Mouse (Mus musculus): Measurements from ENCODE around the gene Scamp4. TPM values are rescaled to one million over a fixed set of nuclear protein-coding genes. Genes with fewer than 3 reads are reported as not detected.
A peak's percentile ranks its signal among the peaks of the same experiment; 100 is the strongest.

Gene Scamp4
- 77.4 and 80.6 TPM in 2 replicates for polyA plus RNA-seq (2016; fragmentation: Nextera tagmentation; extraction: Ambion mirVana)

DNA sequence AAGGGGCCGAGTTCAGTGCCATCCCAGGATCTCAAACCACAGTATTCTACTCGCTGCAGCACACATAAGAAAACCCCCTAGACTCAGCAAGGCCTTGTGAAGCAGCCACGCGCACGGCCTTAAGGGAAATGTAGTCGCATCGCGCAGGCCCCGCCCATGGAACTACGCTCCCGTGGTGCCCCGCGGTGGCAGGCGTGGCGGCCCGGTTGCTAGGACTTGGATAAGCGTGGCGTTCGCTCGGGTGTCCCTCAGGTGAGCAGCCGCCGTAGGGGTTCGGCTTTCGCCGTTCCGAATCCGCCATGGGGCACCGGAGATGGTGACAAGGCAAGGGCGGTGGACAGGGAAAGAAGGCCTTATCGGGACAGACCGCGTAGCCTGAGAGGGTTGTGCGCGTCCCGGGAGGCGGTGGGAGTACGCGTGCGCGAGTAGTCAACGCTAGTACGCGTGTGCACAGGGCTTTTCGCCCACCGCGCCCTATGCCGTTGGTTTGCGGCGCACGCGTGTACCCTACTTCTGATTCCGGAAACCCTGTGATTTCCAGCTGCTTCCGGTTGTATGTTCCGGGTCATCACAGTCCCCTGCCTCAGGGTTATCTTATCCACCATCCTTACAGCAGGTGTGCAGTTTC lies at the start of gene Scamp4, which contains the start of gene Adat3:
Gene Scamp4, plus strand, starts transcription at position 175 of the 628 bp plus-strand sequence.
Gene Adat3, plus strand, starts transcription at position 183 of the 628 bp plus-strand sequence.
- peak; percentile 92 for ATAC-seq (ENCODE audit: insufficient number of reproducible peaks, insufficient read depth, low FRiP score, low TSS enrichment)
- no peaks in the 10 kb centered on the region for H3K9me3 ChIP-seq
- peak within 1 kb of the TSS; percentile 75 for H3K4me3 ChIP-seq
- peak within 1 kb of the TSS; percentile 61 for H3K9ac ChIP-seq
- peak within 1 kb of the TSS; percentile 87 for H3K27ac ChIP-seq
- H3K4me1 ChIP-seq, result peaks cover 10% of the 10 kb centered on the region
- H3K36me3 ChIP-seq, result peaks cover 19% of the 10 kb centered on the region
- H3K4me2 ChIP-seq (replicated peaks), result peak within 1 kb of the TSS; percentile 86
- under 1% methylated on average over 54 of the region's 54 CpGs for WGBS
- no peaks in the 10 kb centered on the region for H3K27me3 ChIP-seq

DNA sequence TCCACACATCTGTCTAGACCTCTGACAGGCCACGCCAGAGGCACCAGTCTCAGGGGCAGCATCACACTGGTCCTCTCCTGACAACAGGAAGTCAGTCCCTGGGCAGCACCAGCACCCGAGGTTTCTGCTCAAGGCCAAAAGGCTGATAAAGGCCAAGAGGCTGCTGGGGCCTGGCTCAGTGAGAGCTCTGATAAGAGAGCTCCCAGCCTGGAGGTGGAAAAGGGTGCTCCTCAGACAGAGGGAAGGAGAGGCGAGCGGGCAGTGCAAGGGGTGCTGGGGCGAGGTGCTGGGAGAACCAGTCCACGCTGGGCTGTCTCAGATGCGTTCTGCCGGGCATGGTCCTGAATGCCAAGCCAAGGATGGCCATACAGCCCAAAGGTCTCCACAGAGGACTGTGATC lies 49.1 kb upstream of the Scamp4 start:
- ATAC-seq (ENCODE audit: insufficient number of reproducible peaks, insufficient read depth, low FRiP score, low TSS enrichment), result no peak
- WGBS, result 87% methylated on average over 8 of the region's 8 CpGs

GRCm38 (mm10) chr10:80553997-80554396 lies 48.7 kb upstream of the Scamp4 start:
- no peak for ATAC-seq (ENCODE audit: insufficient number of reproducible peaks, insufficient read depth, low FRiP score, low TSS enrichment)
- Histone ChIP-seq H3K9me3 (no peaks in the 10 kb centered on the region), H3K9ac (no peak overlapping the region), H3K27ac (no peak overlapping the region), H3K4me3 (0 out of 2 replicates have a peak overlapping the region, but pooled peaks have one; percentile 1), H3K4me2 (replicated peaks) (no peak overlapping the region), H3K27me3 (no peaks in the 10 kb centered on the region), H3K36me3 (peaks cover 19% of the 10 kb centered on the region), H3K4me1 (peaks cover 13% of the 10 kb centered on the region; the same call in 1 of the 2 replicates)
- WGBS, result 83% methylated on average over 6 of the region's 6 CpGs

More for the DNA sequence above, 49.1 kb upstream of the Scamp4 start:
- no peak overlapping the region for H3K27ac ChIP-seq
- H3K9me3 ChIP-seq, result no peaks in the 10 kb centered on the region
- H3K4me1 ChIP-seq, result peaks cover 11% of the 10 kb centered on the region; the same call in 1 of the 2 replicates
- H3K27me3 ChIP-seq, result no peaks in the 10 kb centered on the region
- no peak overlapping the region for H3K4me2 ChIP-seq (replicated peaks)
- H3K36me3 ChIP-seq, result peaks cover 24% of the 10 kb centered on the region
- no peak overlapping the region for H3K9ac ChIP-seq
- H3K4me3 ChIP-seq, result no peak overlapping the region

GRCm38 (mm10) chr10:80557346-80557965 lies 45.2 kb upstream of the Scamp4 start:
- no peak for ATAC-seq (ENCODE audit: insufficient number of reproducible peaks, insufficient read depth, low FRiP score, low TSS enrichment)
- Histone ChIP-seq H3K27me3 (no peaks in the 10 kb centered on the region), H3K4me2 (replicated peaks) (no peak overlapping the region), H3K27ac (no peak overlapping the region), H3K4me1 (peaks cover 31% of the 10 kb centered on the region), H3K9ac (no peak overlapping the region), H3K36me3 (no peaks in the 10 kb centered on the region), H3K9me3 (no peaks in the 10 kb centered on the region), H3K4me3 (no peak overlapping the region)
- WGBS, result 34% methylated on average over 5 of the region's 5 CpGs

- no peak for ATAC-seq (ENCODE audit: insufficient number of reproducible peaks, insufficient read depth, low FRiP score, low TSS enrichment)
- no peak overlapping the region for H3K9ac ChIP-seq
- 90% methylated on average over 7 of the region's 7 CpGs for WGBS
Measured at GRCm38 (mm10) chr10:80559431-80559830, 43.2 kb upstream of the Scamp4 start.

GRCm38 (mm10) chr10:80560621-80561020 lies 42.1 kb upstream of the Scamp4 start:
- Histone ChIP-seq H3K36me3 (no peaks in the 10 kb centered on the region), H3K27me3 (no peaks in the 10 kb centered on the region), H3K4me1 (peaks cover 35% of the 10 kb centered on the region), H3K4me2 (replicated peaks) (peak overlapping the region; percentile 90), H3K9me3 (no peaks in the 10 kb centered on the region), H3K4me3 (peak overlapping the region; percentile 76), H3K27ac (no peak overlapping the region), H3K9ac (peak overlapping the region; percentile 86)
- under 1% methylated on average over 13 of the region's 13 CpGs for WGBS
- ATAC-seq (ENCODE audit: insufficient number of reproducible peaks, insufficient read depth, low FRiP score, low TSS enrichment), result no peak

More at GRCm38 (mm10) chr10:80559431-80559830, 43.2 kb upstream of the Scamp4 start:
- Histone ChIP-seq H3K4me2 (replicated peaks) (no peak overlapping the region), H3K4me3 (no peak overlapping the region), H3K4me1 (peaks cover 35% of the 10 kb centered on the region), H3K27me3 (no peaks in the 10 kb centered on the region), H3K9me3 (no peaks in the 10 kb centered on the region), H3K36me3 (no peaks in the 10 kb centered on the region), H3K27ac (no peak overlapping the region)

DNA sequence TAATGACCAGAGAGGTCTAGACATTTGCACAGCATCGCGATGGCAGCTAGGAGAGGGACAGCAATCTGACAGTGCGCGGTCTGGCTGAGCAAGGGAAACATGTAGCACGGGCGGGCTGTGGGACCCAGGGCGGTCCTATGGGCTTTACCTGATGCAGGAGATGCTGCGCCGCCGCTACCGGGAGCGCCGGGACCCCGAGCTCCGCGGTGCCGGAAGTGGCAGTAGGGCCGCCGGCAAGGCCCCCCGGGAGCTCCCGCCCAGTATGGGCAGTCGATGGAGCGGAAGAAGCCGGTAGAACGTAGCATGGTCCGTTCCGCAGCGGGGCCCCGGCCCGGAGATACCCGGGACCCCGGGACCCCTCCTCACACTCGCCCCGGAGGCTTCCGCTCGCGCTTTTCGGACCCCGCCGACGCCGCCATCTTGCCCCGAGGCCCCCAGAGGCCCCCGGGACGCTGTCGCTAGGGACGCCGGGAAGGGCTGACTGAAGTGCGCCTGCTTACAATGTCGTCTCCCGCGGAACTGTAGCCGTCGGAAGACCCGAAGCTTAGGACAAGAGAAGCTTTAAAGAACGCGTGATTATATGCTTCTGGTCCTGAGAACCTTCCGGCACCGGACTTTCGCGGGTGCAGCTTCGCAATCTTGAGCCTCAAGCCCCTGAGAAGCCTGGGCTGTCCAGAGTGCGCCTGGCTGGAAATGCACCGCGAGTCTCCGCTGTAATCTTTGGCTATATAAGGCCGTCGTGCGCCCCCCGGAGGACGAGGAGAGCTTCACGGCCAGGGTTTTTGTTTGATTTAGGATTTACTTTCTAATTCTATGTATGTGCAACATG lies 41.3 kb upstream of the Scamp4 start, which contains the start of gene Rexo1:
Gene Rexo1, minus strand, starts transcription at position 445 of the 829 bp plus-strand sequence.
- H3K4me2 ChIP-seq (replicated peaks), result peak within 1 kb of the TSS; percentile 90
- H3K27ac ChIP-seq, result peak within 1 kb of the TSS; percentile 88
- ATAC-seq (ENCODE audit: insufficient number of reproducible peaks, insufficient read depth, low FRiP score, low TSS enrichment), result peak; percentile 79
- H3K27me3 ChIP-seq, result no peaks in the 10 kb centered on the region
- H3K4me1 ChIP-seq, result peaks cover 35% of the 10 kb centered on the region
- no peaks in the 10 kb centered on the region for H3K36me3 ChIP-seq
- WGBS, result under 1% methylated on average over 72 of the region's 72 CpGs
- no peaks in the 10 kb centered on the region for H3K9me3 ChIP-seq
- H3K9ac ChIP-seq, result peak within 1 kb of the TSS; percentile 86
- H3K4me3 ChIP-seq, result peak within 1 kb of the TSS; percentile 76

- Histone ChIP-seq H3K4me2 (replicated peaks) (0 out of 2 replicates have a peak overlapping the region, but pooled peaks have one; percentile 3), H3K4me3 (no peak overlapping the region), H3K9ac (no peak overlapping the region), H3K4me1 (peaks cover 33% of the 10 kb centered on the region), H3K36me3 (peaks cover 6% of the 10 kb centered on the region), H3K9me3 (no peaks in the 10 kb centered on the region), H3K27ac (no peak overlapping the region), H3K27me3 (no peaks in the 10 kb centered on the region)
- 25% methylated on average over 17 of the region's 17 CpGs for WGBS
- ATAC-seq (ENCODE audit: insufficient number of reproducible peaks, insufficient read depth, low FRiP score, low TSS enrichment), result no peak
Measured at GRCm38 (mm10) chr10:80566375-80567092, 36.1 kb upstream of the Scamp4 start.

DNA sequence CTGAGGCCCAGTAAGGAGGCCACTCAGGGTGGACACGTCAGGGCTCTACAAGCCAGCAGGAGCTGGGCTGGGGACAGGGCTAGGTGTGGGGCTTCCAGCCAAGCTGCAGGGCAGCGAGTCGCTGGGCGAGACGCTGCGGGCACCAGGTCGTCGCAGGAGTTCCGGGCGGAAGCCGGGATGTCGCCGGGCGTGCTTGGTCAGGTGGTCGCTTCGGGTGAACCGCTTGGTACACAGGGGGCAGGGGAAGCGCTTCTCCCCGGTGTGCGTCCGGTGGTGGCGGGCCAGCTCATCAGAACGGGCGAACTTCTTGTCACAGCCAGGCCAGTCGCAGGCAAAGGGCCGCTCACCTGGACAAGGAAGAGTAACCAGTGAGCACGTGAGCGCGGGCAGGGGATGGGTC lies 33.8 kb upstream of the Scamp4 start:
- no peak for ATAC-seq (ENCODE audit: insufficient number of reproducible peaks, insufficient read depth, low FRiP score, low TSS enrichment)
- no peaks in the 10 kb centered on the region for H3K9me3 ChIP-seq
- peaks cover 6% of the 10 kb centered on the region for H3K36me3 ChIP-seq
- H3K4me2 ChIP-seq (replicated peaks), result no peak overlapping the region
- peaks cover 37% of the 10 kb centered on the region for H3K4me1 ChIP-seq
- no peak overlapping the region; the same call in 1 of the 2 replicates for H3K9ac ChIP-seq
- no peak overlapping the region for H3K27ac ChIP-seq
- H3K4me3 ChIP-seq, result no peak overlapping the region
- WGBS, result 95% methylated on average over 29 of the region's 29 CpGs
- no peaks in the 10 kb centered on the region for H3K27me3 ChIP-seq

DNA sequence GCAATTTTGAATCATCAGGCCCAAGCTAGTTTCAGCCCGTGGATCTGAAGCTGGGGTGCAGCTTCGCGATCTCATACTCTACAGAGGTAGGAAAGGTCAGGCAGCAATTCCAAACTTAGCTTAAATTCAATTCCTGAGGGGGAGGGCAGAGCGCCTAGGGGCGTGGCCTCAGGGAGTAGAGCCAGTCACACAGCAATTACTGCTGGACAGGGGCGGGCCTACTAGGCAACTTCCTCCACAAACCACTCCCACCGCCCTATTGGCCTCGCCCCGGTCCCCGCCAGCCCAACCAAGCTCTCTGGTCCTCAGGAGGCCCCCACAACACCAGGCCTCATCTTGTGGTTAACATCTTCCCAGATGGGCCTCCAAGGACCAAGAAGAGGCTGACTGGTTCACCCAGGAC lies 33.0 kb upstream of the Scamp4 start:
- Histone ChIP-seq H3K27ac (no peak overlapping the region; the same call in 1 of the 2 replicates), H3K9me3 (no peaks in the 10 kb centered on the region), H3K9ac (no peak overlapping the region), H3K4me3 (no peak overlapping the region), H3K27me3 (no peaks in the 10 kb centered on the region), H3K4me2 (replicated peaks) (0 out of 2 replicates have a peak overlapping the region, but pooled peaks have one; percentile 7), H3K36me3 (peaks cover 6% of the 10 kb centered on the region), H3K4me1 (peaks cover 43% of the 10 kb centered on the region)
- 34% methylated on average over 10 of the region's 10 CpGs for WGBS
- no peak for ATAC-seq (ENCODE audit: insufficient number of reproducible peaks, insufficient read depth, low FRiP score, low TSS enrichment)

- 88% methylated on average over 10 of the region's 10 CpGs for WGBS
- H3K27ac ChIP-seq, result no peak overlapping the region
- H3K4me3 ChIP-seq, result no peak overlapping the region
Measured at GRCm38 (mm10) chr10:80570419-80570818, 32.3 kb upstream of the Scamp4 start.

More at GRCm38 (mm10) chr10:80570419-80570818, 32.3 kb upstream of the Scamp4 start:
- Histone ChIP-seq H3K27me3 (no peaks in the 10 kb centered on the region), H3K9ac (0 out of 2 replicates have a peak overlapping the region, but pooled peaks have one; percentile 56), H3K4me1 (peaks cover 45% of the 10 kb centered on the region), H3K36me3 (peaks cover 6% of the 10 kb centered on the region), H3K4me2 (replicated peaks) (peak overlapping the region; percentile 43), H3K9me3 (no peaks in the 10 kb centered on the region)
- no peak for ATAC-seq (ENCODE audit: insufficient number of reproducible peaks, insufficient read depth, low FRiP score, low TSS enrichment)

All from embryonic facial prominence, embryonic 12.5 days (tissue).